Mouse (Mus musculus) intestine, postnatal 0 days (tissue): ENCODE measurements around the gene Nfyc. TPM values are rescaled to one million over a fixed set of nuclear protein-coding genes. Genes with fewer than 3 reads are reported as not detected.

Source experiments
- ATAC-seq: fragments of 200-750 bp; cut with Nextera tagmentation; 2 replicates; pipeline ENCODE4 v1.8.0; 2017; ENCODE audit warnings: mild to moderate bottlenecking, moderate TSS enrichment, moderate library complexity
- H3K27ac ChIP-seq: fragments of 300-500 bp; sonication (generic); 2 replicates; pipeline ENCODE4 v1.5.1; 2014; ENCODE audit warnings: mild to moderate bottlenecking, low read depth, low read length, moderate library complexity
- H3K27me3 ChIP-seq: fragments of 300-500 bp; sonication (generic); replicated peaks from 2 replicates; pipeline ENCODE4 v1.6.1; 2014; ENCODE audit warnings: low read length, mixed read lengths; ENCODE audit not compliant: control insufficient read depth, insufficient read depth
- H3K36me3 ChIP-seq: fragments of 300-500 bp; sonication (generic); 2 replicates; pipeline ENCODE4 v1.6.1; 2014; ENCODE audit warnings: mild to moderate bottlenecking, moderate library complexity; ENCODE audit not compliant: control insufficient read depth, insufficient read depth
- H3K4me1 ChIP-seq: fragments of 300-500 bp; sonication (generic); replicated peaks from 2 replicates; pipeline ENCODE4 v1.6.1; 2014; ENCODE audit warnings: antibody characterized with exemption, low read length, mixed read lengths; ENCODE audit not compliant: control insufficient read depth, insufficient read depth
- H3K4me2 ChIP-seq: fragments of 300-500 bp; sonication (generic); replicated peaks from 2 replicates; pipeline ENCODE4 v1.6.1; 2014; ENCODE audit warnings: low read depth, mild to moderate bottlenecking, moderate library complexity
- H3K4me3 ChIP-seq: fragments of 300-500 bp; sonication (generic); 2 replicates; pipeline ENCODE4 v1.5.1; 2014; ENCODE audit warnings: low read depth, low read length
- H3K9ac ChIP-seq: fragments of 300-500 bp; sonication (generic); 2 replicates; pipeline ENCODE4 v1.6.1; 2014; ENCODE audit warnings: mild to moderate bottlenecking, low read depth, low read length
- H3K9me3 ChIP-seq: fragments of 300-500 bp; sonication (generic); 2 replicates; pipeline ENCODE4 v1.6.1; 2016; ENCODE audit warnings: mixed run types; ENCODE audit not compliant: control insufficient read depth
- CTCF ChIP-seq: sonication (generic); IDR thresholded peaks from 2 replicates; pipeline ENCODE4 v1.5.1; 2016; ENCODE audit warnings: low read depth, mild to moderate bottlenecking, control low read depth, antibody characterized with exemption, moderate library complexity
- WGBS: fragments of 180-500 bp; shearing (Covaris S2); extraction: QIAGEN DNeasy Blood & Tissue Kit; methylation state at CpG from one replicate; pipeline ENCODE4 v1.1.7; 2014; 5-methylcytosine and 5-hydroxymethylcytosine counted together
- polyA plus RNA-seq: library from polyadenylated mRNA; unstranded; fragments of >200 nt; fragmentation: Nextera tagmentation; extraction: Ambion mirVana; gene quantifications from 2 replicates; pipeline ENCODE4 v1.2.1, GENCODE M21; 2015

Gene Nfyc
- polyA plus RNA-seq, 1 experiment from 2014 or later, result 49.8 TPM

- WGBS, result 77% methylated on average over 2 of the region's 2 CpGs
- TF ChIP-seq CTCF, result no peak
Measured at GRCm38 (mm10) chr4:120796687-120797086, 34.7 kb downstream of the Nfyc start.

DNA sequence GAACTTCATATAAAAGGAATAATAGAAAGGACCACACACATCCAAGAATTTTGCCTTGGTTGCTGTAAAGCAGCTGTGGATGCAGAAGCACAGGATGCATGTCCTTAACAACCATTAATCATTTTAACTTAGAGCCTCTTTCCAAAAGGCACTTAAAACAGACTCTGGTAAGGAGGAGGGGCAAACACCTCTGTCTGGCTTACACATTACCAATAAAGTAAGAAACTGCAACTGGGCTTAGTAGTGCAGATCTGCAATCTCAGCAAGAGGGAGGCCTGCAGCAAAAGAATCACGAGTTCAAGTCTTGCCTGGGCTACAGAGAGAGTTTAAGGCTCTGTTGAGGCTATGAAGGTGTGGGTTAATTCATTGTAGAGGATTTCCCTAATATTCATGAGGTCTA, 35.7 kb downstream of the Nfyc start:
- Histone ChIP-seq H3K4me3 (no peak overlapping the region), H3K9ac (no peak overlapping the region), H3K4me2 (no peak overlapping the region), H3K36me3 (no peaks in the 10 kb centered on the region), H3K4me1 (no peaks in the 10 kb centered on the region), H3K27me3 (no peaks in the 10 kb centered on the region), H3K27ac (no peak overlapping the region), H3K9me3 (no peaks in the 10 kb centered on the region)
- WGBS, result 64% methylated on average over 1 of the region's 1 CpGs
- TF ChIP-seq CTCF, result no peak
- no peak for ATAC-seq

More at GRCm38 (mm10) chr4:120796687-120797086, 34.7 kb downstream of the Nfyc start:
- Histone ChIP-seq H3K4me3 (no peak overlapping the region), H3K27me3 (no peaks in the 10 kb centered on the region), H3K4me2 (no peak overlapping the region), H3K4me1 (no peaks in the 10 kb centered on the region), H3K9me3 (no peaks in the 10 kb centered on the region), H3K27ac (no peak overlapping the region), H3K36me3 (no peaks in the 10 kb centered on the region), H3K9ac (no peak overlapping the region)
- ATAC-seq, result no peak

DNA sequence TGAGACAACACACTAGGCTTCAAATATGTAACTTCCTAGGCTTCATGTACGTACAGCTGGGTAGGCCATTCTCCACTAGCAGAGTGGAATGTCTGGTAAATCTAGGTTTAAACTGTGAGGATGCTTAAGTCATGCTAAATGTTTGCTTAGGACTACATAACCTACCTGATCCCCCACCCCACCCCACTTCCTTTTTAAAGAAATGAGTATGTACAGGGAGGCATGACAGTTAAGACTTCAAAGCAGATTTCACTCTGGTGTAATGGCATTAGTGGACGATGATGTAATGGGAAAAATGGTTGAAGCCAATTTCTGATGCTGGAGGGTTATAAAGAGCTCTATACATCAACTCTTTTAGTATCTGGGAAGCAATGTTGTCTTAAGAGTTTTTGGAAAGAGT, 38.5 kb downstream of the Nfyc start:
- H3K4me3 ChIP-seq, result no peak overlapping the region
- ATAC-seq, result no peak
- H3K4me1 ChIP-seq, result no peaks in the 10 kb centered on the region
- no peak overlapping the region for H3K27ac ChIP-seq
- H3K9me3 ChIP-seq, result no peaks in the 10 kb centered on the region
- TF ChIP-seq CTCF, result no peak
- H3K9ac ChIP-seq, result no peak overlapping the region
- no peak overlapping the region for H3K4me2 ChIP-seq
- peaks cover 15% of the 10 kb centered on the region for H3K36me3 ChIP-seq
- 76% methylated on average over 2 of the region's 2 CpGs for WGBS
- H3K27me3 ChIP-seq, result no peaks in the 10 kb centered on the region

DNA sequence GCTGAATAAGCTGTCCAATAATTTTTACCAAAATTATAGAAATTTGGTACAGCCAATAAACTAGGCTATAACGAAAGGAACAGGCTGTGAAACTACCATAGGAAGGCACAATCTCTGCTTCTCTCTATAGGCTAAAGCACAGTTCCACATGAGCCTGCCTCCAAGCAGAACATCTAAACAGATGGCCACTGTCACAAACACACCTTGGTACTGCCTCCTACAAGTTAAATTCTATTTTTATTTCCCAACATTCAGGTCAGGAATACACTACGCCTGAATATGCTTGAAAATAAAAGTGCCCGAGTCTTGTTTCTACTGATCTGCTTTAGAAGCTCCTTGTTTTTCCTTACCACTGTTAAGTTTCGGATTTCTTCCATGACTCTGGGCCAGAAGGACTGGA, 41.3 kb downstream of the Nfyc start:
- Histone ChIP-seq H3K4me2 (no peak overlapping the region), H3K4me3 (no peak overlapping the region), H3K27ac (no peak overlapping the region), H3K9ac (no peak overlapping the region), H3K36me3 (peaks cover 35% of the 10 kb centered on the region), H3K4me1 (no peaks in the 10 kb centered on the region), H3K27me3 (no peaks in the 10 kb centered on the region), H3K9me3 (no peaks in the 10 kb centered on the region)
- WGBS, result 98% methylated on average over 4 of the region's 4 CpGs
- no peak for TF ChIP-seq CTCF
- no peak for ATAC-seq

- Histone ChIP-seq H3K9me3 (no peaks in the 10 kb centered on the region), H3K4me2 (no peak overlapping the region), H3K27me3 (0 out of 2 replicates have a peak, but pooled peaks cover under 1% of the 10 kb centered on the region), H3K27ac (no peak overlapping the region), H3K9ac (no peak overlapping the region), H3K4me3 (no peak overlapping the region), H3K36me3 (peaks cover 36% of the 10 kb centered on the region), H3K4me1 (no peaks in the 10 kb centered on the region)
- TF ChIP-seq CTCF, result no peak
- ATAC-seq, result no peak
- WGBS, result 68% methylated on average over 5 of the region's 5 CpGs
Measured at GRCm38 (mm10) chr4:120755801-120756200, 75.6 kb downstream of the Nfyc start.

DNA sequence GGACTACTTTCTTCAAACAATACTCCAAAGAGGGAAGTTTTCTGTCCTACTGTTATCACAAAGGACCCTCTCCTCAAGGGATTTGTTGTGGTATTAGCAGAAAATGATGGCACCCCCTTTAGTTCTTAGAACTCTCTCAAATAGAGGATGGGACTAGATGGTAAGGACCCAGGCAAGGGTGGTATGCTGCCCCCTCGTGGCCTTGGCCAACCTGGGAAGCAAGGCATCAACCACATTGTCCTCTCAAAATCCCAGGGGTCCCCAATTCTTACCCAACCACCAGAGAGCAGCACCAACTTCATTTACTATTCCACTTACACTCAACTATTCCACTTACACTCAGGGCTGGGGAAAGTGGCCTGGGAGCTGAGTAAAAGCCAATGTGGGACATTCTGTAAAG, 76.1 kb downstream of the Nfyc start:
- no peak overlapping the region for H3K9ac ChIP-seq
- H3K4me2 ChIP-seq, result no peak overlapping the region
- no peaks in the 10 kb centered on the region for H3K4me1 ChIP-seq
- peaks cover 4% of the 10 kb centered on the region; the same call in 1 of the 2 replicates for H3K27me3 ChIP-seq
- TF ChIP-seq CTCF, result peak; percentile 90
- ATAC-seq, result 0 out of 2 replicates have a peak, but pooled peaks have one; percentile 48
- H3K36me3 ChIP-seq, result peaks cover 31% of the 10 kb centered on the region
- no peaks in the 10 kb centered on the region for H3K9me3 ChIP-seq
- WGBS, result 0% methylated on average over 1 of the region's 1 CpGs
- H3K27ac ChIP-seq, result no peak overlapping the region
- no peak overlapping the region for H3K4me3 ChIP-seq

DNA sequence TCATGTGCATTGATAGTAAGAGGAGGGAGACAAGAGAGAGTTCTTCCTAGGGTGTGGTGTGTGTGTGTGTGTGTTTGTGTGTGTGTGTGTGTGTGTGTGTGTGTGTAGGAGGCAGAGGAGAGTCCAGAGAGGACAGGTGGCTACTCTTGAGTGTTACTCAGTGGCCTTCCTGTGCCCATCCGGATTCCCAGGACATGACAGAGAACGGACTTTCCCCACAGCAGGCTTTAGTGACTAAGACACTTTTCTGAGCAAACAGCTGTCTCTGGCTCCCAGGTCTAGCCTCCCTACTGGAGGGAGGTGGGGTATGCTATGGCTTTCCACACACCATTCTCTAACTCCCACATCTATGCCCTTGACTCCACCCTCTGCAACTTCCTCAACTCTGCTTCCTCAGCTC, 81.8 kb downstream of the Nfyc start:
- no peaks in the 10 kb centered on the region for H3K9me3 ChIP-seq
- ATAC-seq, result no peak
- no peak overlapping the region for H3K4me2 ChIP-seq
- H3K4me3 ChIP-seq, result no peak overlapping the region
- H3K27ac ChIP-seq, result no peak overlapping the region
- WGBS, result 35% methylated on average over 2 of the region's 2 CpGs
- no peak for TF ChIP-seq CTCF
- no peaks in the 10 kb centered on the region for H3K4me1 ChIP-seq
- H3K9ac ChIP-seq, result no peak overlapping the region
- peaks cover 52% of the 10 kb centered on the region for H3K27me3 ChIP-seq
- no peaks in the 10 kb centered on the region for H3K36me3 ChIP-seq
